Mouse (Mus musculus) left cerebral cortex, adult 9 months (tissue): ENCODE results near the gene Minos1.

ENCODE experiments used
- DNase-seq, 2 experiments: peaks; one replicate each; pipeline ENCODE4 v3.0.0; 2022; ENCODE audit warnings: low spot score in 2 of 2

Minos1 gene

DNA sequence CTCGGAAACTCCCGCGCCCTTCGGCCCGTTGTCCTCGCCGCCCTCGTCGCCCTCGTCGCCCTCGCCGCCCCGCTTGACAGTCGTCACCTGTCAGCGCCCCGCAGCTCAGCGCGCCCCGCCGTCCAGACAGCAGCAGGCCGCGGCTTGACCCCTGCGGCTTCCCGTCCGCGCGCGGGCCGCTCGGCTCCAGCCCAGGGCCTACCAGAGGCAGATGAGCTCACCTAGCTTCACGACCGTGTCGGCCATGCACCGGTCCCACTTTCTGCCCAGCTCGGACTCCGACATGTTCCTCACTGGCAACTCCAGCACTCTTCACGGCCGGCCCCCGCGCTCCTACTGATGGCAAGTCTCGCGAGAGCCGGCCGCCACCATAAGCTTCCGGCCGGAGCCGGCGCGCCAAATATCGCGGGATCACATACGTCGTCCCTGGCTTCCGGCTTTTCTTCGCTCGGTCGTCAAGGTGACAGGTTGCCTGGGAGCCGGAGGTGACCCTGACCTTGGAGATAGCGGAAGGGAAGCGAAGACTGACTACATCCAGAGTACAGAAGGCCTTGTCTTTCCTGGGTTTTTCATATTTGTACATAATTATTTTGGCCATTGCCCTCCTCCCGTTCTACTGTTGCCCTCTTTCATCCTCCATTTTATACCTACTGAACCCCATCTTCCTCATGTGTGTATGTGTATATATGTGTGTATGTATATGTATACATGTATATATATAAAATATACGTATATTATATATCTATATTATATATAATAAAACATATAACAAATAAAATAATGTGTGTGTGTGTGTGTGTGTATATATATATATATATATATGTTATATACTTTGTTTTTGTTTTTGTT lies at the start of gene Minos1:
Gene Minos1, minus strand, starts transcription at position 413 of the 849 bp plus-strand sequence.
- peak; percentile 94 to 98 for DNase-seq

DNA sequence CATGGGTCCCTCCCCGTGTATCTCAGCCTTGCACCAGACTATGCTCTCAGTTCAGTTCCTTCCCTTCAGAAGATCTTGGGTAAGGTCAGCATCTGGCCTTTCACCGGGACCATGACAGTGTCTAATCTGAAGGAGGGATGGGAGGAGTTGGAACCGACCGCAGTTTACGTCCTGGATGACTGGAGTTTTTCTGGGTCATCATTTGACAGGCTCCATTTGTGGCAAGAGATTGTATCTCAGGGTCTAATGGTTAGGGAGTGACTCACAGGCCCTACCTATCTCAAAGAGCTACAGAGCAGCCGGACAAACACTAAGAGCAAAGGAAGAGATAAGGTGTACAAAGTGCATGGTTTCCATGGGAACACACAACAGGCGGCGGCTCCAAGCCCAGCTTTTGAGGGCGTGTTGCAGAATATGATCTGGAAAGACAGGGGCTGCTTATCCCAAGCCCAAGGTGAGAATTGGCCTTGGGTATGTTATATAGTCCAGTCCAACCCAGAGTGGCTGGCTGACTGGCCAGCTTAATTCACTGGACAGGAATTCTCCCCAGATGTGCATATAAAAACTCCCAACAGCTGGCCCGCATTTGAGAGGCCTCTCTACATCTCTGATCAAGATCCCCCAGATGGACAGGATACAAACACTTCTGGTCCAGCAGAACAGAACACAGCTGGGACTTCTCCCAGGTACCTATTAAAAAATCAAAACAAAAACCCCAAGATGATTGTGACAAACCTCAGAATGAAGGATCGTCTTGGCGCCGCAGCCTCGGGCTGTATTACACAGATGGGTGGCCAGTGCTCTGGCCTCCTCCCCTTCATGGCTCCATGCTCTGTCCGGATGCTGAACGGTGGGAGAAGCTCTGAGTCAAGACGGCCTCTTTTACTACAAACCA lies 49.1 kb upstream of the Minos1 start:
- DNase-seq: no peak

DNA sequence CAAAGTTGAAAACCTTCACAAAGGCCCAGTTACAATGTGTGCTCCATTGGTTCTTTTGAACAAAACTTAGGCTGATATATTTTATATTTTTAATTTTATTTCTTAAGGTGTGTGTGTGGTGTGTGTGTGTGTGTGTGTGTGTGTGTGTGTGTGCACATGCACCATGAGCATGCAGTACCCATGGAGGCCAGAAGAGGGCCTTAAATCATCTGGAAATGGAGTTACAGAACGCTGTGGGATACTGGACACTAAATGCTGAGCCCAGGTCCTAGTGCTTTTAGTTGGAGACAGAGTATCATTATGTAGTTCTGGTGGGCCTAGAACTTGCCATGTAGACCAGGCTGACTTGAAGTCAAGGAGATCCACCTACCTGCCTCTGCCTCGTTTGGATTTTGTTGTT lies 48.3 kb upstream of the Minos1 start:
- DNase-seq: no peak

DNA sequence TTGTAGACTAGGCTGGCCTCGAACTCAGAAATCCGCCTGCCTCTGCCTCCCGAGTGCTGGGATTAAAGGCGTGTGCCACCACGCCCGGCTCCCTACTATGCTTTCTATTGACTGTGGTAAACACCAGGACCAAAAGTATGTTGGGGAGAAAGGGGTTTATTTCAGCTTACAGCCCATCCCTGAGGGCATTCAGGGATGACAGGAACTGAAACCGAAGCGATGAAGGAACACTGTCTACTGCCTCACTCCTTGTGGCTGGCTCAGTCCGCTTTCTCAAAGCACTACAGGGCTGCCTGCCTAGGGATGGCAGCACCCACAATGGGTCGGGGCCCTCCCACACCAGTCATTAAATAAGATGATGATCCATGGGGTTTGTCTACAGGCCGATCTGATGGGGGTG lies 47.5 kb upstream of the Minos1 start:
- DNase-seq: no peak

DNA sequence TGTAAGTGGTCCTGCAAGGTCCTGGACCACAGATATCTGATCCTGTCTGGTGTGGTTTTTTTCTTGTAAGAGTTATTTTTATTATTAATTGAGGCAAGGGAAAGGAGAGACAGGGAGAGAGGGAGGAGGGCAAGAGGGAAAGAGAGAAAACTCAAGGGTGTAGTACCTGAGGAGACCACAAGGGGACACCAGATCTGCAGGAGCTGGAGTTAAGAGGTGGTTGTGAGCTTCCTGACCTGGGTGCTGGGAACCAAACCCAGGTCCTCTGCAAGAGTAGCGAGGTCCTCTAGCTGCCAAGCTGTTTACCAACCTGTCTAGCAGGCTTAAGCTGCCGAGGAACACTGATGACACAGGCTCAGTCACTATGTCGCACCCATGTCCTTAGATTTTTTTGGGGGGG lies 47.0 kb upstream of the Minos1 start:
- DNase-seq: no peak

DNA sequence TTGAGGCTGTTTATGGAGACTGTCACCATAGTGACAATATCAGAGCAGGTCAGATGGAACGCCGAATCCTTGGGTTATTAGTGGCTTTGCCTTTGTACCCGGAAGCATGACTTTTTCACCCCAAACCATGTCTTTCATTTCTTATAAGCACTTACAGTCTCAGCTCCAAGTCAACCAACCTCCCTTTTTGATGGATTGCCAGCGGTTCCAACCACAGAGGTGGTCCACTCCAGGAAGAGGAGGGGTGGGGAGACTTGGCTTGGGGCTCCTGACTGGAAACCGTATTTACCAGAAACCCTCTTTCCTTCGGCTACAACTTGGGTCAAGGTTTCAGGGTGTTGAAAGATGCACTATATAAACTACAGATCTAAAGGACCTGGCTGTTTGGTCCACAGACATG lies 45.1 kb upstream of the Minos1 start:
- no peak for DNase-seq

DNA sequence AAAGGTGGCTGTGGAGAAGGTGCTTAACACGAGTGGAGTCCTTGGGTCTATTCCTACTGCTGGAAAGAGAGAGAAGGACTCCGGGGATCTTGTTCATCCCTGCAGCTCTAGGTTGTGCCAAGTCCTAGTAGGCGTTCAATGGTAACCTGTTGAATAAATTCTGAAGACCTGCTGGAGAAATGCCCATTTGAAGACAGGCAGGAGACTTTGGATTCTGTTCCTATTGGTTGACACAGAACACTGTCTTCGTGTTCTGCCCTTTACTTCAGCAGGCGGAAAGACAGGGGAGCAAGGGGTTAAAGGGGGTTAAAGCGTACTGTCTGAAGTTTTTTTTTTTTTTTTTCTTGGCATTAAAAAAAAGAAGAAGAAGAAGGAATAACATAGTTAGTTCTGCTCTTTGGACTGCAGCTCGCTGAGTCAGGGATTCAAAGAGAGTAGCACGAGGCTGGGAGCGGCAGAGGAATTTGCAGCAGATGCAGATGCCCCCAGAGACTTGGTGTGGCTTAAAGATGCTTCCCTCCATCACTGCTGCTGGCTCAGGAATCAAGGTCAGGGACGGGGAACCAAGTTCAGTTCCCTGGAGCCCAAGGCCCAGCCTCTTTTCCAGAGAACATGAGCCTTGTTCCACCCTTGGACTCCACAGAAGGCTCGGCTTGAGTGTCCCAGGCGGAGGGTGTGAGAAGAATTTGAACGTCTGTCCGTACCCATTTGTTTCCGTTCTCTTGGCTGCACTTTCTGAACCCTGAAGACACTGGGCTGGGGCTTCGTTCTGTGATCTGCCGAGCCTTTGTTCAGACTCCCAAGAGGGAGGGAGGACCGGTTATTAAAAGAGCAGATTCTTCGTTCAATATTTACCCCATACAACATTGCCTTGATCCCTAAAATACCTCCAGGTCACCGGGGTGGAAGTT lies 44.4 kb upstream of the Minos1 start:
- DNase-seq: no peak

DNA sequence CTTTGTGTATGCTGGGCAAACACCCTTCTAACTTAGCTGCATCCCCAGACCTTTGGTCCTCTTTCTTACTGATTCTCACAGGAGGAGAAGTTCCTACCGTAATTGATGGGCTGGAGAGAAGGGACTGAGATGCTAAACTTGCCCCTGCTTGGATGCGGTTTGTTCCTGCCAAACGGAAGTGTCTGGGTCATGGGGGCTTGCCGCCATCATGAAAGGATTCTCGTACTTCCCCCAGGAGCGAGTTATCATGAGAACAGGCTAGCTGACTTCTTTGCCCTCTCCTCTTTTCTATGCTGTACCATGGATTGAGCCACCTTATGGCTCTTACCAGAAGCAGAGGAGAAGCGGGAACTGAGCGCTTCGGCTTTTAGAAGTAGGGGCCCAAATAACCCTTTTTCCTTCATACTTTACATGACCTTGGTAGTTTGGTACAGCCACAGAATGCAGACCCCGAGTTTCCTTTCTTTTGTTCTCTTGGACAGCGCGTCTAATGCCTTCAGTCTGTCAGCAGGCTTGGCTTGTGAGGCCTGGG lies 38.9 kb upstream of the Minos1 start:
- no peak for DNase-seq

DNA sequence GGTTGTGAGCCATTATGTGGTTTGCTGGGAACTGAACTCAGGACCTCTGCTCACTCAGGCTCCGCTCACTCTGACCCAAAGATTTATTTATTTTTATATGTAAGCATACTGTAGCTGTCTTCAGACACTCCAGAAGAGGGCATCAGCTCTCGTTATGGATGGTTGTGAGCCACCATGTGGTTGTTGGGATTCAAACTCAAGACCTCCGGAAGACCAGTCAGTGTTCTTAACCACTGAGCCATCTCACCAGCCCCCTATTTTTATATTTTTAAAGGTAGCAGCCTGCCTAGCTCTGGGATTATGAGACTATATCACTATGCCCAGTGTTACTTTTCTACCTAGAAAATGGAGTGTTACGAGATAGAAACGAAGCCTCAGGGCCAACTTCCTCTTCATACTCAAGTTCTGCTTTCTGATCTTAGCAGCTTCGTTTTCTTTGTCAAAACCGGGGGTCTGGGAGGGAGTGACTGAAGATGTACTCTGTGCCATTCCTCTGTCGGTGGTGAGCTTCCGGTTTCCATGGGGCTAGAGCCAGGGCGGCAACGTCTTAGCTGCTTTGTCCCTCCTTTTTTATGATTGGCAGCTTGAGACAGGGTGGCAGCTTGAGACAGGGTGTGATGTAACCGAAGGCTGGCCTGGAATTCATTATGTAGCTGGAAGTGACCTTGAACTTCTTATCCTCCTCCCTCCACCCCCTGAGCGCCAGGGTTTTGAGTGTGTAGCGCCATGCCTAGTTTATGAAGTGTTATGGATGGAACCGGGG lies 38.3 kb upstream of the Minos1 start:
- DNase-seq: no peak

DNA sequence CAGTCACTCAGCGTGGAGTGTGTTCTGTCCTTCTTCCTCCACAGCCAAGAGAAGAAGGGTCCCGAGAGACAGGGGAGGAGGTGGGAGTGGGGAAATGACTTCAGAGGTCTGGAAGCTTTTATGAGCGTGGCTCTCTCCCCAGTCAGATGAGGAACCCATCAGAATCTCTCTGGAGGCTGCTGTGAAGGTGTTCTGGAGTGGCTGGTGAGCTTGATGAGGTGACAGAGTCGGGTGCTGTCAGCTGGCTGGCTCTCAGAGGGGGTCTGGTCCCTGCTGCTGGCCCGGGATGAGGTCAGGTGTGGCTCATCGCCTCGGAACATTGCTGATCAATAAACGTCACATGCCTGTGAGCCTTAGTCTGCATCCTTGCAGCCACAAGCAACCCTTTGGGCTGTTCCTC lies 36.2 kb upstream of the Minos1 start:
- DNase-seq: no peak

DNA sequence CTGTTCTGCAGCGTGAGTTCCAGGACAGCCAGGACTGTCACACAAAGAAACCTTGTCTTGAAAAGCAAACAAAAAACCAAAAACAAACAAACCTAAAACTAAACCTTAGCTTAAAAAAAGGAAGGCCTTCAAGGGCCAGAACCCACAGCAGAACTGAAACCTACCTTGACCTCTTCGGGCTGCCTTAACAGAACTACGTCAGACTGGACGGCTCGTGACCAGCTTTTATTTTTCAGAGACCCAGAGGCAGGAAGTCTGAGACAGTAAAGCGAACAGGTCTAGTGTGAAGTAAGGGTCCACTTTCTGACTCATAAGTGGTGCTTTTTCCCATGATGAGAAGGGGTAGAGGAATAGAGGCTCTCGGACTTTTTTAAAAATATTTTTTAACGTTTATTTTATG lies 35.3 kb upstream of the Minos1 start:
- DNase-seq: no peak

DNA sequence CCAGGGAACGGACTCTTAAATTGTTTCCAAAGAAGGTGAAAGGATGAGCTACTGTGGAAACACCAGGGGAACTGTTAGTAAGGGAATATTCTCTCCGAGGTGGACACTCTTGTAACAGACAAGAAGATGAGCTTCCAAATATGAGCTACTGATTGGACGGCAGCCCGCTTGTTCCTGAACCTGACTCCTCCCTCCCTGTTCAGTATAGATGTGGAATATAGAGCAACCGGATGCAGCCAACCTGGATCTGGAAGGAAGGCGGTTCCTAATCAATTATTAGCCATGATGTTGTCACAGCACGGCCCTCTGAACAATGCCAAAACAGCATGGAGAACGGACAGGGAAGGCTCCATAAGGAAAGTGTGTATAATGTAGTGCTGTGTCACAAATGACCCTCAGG lies 34.3 kb upstream of the Minos1 start:
- no peak for DNase-seq

DNA sequence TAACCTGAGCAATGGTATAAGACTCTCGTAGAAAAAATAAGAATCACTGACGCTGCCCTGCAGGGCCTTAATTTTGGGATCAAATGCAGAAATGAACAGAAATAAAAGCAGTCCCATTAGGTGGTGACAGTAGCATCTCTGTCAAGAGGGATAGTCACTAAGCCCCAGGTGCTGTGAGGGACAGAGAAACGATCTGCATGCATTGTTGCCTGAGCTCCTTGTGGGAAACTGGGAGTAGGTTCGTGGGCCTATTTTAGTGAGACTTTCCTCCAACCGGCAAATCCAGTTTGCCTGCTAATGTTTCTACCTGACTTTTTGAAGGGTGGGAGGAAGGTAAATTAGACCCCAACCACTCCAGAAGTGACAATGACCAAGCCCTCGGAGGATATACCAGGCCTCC lies 33.2 kb upstream of the Minos1 start:
- no peak for DNase-seq

DNA sequence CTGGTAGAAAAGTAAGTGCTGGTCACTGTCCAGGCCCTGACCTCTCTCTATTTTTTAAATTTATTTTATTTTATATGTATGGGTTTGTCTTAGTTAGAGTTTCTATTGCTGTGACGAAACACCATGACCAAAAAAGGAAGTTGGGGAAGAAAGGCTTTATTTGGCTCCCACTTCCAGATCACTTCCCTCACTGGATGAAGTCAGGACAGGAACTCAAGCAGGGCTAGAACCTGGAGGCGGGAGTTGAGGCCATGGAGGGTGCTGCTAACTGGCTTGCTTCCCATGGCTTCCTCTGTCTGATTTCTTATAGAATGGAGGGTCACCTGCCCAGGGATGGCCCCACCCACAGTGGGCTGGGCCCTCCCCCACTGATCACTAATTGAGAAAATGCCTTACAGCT lies 30.2 kb upstream of the Minos1 start:
- DNase-seq: no peak

DNA sequence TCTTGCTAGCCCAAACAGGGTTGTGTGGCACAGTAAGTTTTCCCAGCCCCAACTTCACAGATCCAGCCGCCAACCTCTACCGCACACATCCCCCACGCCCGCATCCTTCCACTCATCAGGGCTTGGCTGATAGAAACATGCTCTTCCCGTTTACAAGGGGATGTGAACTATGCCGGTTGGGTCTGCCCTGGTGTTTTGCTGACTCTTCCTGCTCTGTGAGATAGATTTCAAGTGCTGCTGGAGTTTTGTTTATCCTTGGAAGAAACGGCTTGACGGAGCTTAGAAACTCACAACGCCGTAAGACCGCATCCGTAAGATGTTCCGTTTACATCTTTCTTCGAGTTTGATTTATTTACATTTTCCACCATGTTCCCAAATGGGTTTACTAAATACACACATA lies 27.4 kb upstream of the Minos1 start:
- no peak for DNase-seq

DNA sequence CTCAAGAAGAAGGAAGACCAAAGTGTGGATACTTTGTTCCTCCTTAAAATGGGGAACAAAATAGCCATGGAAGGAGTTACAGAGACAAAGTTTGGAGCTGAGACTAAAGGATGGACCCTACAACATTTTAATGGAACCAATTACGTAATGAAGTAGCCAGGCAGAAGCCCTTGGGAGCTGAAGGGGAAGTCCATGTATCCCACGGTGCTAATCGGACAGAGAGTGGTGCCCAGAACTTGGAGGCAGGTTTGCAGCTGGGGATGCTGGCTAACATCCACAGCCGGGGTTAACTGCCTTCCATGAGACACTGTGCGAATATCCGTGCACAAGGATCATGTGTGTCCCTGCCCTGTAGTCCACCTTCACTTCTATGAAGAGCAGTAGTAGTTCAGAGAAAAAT lies 25.6 kb upstream of the Minos1 start:
- DNase-seq: no peak

DNA sequence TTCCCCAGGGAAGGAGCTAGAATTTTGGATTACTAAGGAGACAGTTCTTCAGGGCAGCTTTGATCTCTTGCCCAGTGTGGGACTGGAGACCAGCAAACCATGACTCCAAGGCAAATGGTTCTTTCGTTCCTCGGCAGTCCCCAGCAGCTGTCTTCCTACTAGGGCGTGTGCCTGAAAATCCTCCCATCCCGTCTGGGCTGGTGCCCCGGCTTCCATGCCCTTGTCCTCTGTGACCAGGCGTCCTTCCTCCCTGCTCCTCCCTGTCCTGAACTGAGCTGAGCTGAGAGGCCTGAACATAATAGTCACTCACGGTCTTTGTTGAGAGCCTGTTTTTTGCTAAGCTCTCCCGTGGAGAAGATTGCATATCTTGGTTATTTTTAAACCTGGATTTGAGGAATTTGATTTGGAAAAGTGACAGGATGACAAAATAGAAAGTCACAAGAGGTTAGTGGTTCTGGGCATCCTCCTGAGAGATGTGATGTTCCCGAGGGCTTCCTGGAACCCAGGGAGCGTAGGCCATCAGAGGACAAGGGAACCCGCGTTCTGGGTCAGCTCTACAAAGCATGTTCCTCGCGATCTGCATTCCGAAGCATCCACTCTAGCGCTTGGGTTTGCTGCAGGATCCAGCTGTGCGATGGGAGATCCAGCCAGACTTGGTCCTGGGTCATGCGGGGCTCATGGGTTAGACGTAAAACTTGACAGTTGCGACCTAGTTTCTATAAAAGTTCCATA lies 23.8 kb upstream of the Minos1 start:
- no peak for DNase-seq

DNA sequence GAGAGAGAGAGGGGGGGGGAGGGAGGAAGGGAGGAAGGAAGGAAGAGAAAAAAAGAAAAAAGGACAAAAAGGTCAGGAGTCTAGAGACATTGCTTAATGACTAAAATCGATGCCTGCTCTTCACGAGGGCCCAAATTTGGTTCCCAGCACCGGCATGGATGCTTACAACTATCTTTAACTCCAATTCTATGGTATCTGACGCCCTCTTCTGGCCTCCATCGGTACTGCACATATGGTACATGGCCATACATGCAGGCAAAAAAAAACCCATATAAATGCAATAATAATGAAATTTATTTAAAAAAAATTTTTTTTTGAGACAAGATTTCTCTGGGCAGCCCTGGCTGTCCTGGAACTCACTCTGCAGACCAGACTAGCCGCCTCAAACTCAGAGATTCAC lies 20.5 kb upstream of the Minos1 start:
- no peak for DNase-seq

DNA sequence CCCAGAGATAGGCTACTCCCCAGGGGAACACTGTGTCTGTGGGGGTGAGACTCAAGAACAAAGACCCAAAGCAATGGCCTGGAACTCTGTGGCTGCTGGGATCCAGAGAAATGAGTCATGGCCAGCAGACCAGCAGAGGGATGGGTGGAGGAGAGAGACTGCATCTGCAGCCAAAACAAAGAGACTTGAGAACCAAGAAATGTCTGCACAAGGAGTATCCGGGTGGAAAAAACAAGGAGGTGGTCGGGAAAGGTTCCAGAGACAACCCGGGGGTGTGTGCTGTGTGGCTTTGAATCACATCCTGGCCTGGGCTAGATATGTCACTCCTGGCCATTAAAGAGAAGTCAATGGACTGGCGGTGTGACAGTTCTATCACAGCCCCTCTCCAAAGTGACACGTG lies 15.8 kb upstream of the Minos1 start:
- peak in 1 of 2 experiments; percentile 39 for DNase-seq

DNA sequence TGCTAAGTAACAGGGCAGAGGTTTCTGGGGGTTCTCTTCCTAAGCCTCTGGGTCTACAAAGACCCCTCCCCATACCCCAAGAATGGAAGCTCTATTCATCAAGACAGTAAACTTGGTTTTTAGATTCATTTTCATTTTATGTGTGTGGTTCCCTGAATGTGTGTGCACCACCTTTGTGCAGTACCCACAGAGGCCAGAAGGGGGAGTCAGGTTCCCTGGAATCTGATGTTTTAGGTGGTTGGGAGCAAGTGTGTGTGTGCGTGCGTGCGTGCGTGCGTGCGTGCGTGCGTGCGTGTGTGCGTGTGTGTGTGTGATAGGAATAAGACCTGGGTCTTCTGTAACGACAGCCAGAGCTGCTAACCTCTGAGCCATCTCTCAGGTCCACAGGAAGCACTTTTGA lies 14.2 kb upstream of the Minos1 start:
- DNase-seq: no peak
